Mouse (Mus musculus): ENCODE measurements around the gene Esp8. TPM values are rescaled to one million over a fixed set of nuclear protein-coding genes. Genes with fewer than 3 reads are reported as not detected.
"Not testable (repeated sequence)": the region's sequence is repeated elsewhere in the genome, so short reads cannot be mapped to it uniquely, and the experiment has no call there.

The Esp8 gene
- not detected in 2 replicates for polyA plus RNA-seq (2012; rRNA removed)

DNA sequence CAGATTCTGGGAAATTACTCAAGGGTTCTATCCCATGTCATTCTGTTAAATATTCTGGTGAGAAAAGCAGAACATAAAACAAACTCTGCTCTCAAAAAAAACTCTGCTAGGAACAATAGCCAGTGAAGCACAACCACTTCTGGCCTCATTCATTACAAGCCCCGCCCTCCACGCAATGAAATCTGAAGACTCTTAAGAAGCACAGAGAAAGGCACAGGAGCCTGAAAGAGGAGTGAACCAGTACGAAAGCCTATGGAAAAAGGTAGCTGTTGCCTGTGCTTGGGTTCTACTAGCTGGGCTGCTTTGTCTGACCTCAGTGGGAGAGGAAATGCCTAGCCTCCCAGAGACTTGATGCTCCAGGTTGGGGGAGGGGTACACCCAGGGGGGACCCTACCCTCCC, at the start of gene Esp8:
TSS of gene Esp8 (plus strand) at position 205 of the 400 bp plus-strand sequence.
- no peak for DNase-seq (ENCODE audit: low read depth)

DNA sequence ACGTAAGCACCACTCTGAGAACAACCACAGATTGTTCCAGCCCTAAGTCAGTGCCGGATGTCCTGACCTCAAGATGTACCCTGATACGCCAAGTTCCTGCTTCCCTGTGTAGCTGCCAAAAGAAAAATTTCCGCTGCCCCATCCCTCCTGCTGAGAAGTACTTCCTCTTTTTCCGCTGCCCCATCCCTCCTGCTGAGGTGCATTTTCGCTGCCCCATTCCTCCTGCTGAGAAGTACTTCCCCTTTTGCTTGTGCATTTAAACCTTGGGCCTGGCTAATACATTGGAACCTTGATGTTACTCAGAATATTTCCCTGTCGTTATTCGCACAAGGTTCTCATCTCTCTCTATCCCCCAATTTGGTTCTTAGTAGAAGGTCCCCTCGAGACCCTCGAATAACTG, 36.3 kb upstream of the Esp8 start:
- not testable (repeated sequence) for DNase-seq (ENCODE audit: low read depth)

DNA sequence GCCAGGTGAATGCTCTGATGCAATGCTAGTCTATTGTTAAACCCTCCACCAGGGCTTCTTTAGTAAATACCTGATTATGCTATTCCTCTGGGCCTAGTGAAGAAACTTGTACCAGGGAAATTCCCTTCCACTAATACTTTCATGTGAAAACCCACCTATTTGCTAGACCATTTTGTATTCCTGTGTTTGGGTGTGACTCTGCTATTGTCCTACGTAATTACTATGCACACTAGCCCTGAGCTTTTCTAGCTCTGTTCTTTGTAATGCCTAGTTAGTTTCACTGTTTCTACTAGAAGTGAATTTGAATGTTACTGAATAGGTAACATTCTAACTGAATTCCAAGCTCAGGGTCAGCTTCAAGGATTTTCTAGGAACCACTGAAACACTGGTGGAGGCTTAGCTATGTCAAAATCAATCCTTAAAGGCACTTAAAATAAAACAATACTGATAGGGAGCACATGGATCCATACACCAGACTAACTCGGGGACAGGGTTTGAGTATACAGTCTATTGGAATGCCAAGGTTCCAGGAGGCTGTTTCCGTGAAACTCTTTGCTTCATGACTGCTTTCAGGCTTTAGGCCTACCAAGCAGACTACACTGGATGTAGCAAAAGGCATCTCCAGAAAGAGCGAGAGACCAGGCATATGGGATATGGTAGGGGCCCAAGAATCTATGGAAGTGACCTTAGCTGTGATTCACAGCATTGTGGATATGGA, 24.2 kb upstream of the Esp8 start:
- DNase-seq (ENCODE audit: low read depth): not testable (repeated sequence)

DNA sequence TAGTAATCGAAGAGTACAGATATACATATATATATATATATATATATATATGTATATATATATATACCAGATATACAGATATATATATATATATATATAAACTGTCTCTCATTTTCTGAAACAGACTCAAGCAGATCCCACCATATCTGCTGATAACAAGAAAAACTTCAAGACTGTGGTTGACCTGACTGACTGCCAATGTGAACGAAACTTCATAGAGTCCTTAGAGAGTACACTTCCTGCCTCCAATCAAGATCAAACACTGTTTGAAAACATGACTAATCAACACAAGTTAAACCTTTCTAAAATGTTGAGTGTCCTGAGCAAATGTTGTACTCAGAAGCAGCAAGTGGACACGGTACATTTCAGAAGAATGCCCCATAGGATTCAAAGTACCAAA, 10.0 kb downstream of the Esp8 start:
- DNase-seq (ENCODE audit: low read depth): no peak

DNA sequence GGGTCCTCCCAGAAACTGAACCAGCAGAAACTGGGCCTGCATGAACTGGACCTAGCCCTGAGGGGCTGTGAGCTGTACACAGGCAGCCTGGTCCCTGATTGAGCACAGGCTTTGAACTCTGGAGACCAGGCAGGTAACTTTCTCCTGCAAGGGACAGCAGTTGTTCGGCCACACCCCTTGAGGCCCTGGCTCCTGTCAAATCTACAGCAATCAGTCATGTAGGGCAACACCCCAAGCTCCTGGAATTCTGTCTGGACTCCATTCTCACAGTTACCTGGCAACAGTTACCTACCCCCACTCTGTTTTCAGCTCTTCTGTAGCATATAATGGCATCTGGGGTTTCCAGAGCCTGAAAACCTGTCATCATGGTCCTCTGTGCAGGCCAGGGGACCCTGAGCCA, 11.3 kb downstream of the Esp8 start:
- no peak for DNase-seq (ENCODE audit: low read depth)

DNA sequence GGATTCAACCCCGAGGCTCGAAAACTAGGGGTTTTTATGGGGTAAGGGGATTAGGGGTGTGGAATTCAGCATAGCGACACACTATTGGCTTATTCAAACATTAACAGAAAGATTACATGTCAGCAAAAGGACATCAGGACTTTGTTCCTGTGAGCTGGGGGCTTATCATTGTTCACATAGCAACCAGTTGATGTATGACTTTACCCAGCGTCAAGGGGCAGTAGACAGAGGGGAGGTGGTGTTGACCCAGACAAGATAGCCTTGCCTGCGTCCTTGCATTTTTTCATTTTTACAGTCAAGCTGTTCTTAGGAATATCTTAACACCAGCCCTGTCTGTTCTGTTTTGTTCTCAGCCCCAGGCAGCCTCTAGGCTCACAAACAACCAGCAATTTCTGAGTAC, 27.2 kb downstream of the Esp8 start:
- not testable (repeated sequence) for DNase-seq (ENCODE audit: low read depth)

DNA sequence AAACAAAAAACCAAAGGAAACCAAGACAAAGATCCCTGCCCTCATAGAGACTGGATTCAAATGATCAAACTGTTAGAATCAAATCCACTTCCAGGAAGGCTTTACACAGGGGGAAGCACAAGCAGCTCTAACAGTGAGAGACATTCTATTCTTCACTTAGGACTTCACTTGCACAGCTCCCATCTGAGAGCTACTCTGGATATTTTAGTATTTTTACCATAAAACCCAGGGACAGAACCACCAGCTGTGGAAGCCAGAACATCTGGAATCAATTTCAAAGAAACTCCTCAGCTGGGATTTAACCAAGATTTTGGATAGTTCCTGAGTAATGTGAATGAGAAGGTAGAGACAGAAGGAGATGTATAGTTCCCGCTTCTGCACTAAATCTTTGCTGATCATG, 33.6 kb downstream of the Esp8 start:
- no peak for DNase-seq (ENCODE audit: low read depth)

DNA sequence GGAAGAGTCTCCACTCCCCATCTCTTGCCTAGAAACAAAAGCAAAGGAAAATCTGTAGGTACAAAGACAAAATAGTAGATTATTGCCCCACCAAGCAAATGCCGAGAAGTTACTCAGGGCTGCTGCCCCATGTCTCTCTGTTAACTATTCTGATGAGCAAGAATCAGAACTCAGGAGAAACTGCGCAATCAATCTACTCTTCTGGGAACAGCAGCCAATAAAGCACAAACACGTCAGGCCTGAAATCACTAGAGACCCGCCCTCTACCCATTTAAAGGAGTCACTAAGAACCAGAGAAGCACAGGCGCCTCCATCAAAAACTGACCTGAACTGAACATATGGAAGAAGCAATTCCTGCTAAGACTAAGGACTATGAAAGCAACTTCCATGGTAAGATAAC, 41.4 kb downstream of the Esp8 start, which contains the start of gene Esp6:
TSS of gene Esp6 (plus strand) at position 301 of the 400 bp plus-strand sequence.
- no peak for DNase-seq (ENCODE audit: low read depth)

Other genes with a start within 250 kb of the Esp8 start
- gene Crisp1, start 200.8 kb upstream of the Esp8 start, polyA plus RNA-seq (2012; rRNA removed): 1,772 and 3,313 TPM in 2 replicates
- gene Esp6, start 41.5 kb downstream of the Esp8 start, polyA plus RNA-seq (2012; rRNA removed): not detected in 2 replicates
- gene Esp4, start 78.6 kb downstream of the Esp8 start, polyA plus RNA-seq (2012; rRNA removed): not detected in 2 replicates
- gene Esp3, start 112.1 kb downstream of the Esp8 start, polyA plus RNA-seq (2012; rRNA removed): not detected in 2 replicates
- gene Esp1, start 207.1 kb downstream of the Esp8 start, polyA plus RNA-seq (2012; rRNA removed): not detected in 2 replicates

Measured in gonadal fat pad, adult 2 months (tissue).